Mouse (Mus musculus) lung, postnatal 0 days (tissue): Measurements from ENCODE around the gene Cyp27b1. TPM values are rescaled to one million over a fixed set of nuclear protein-coding genes. Genes with fewer than 3 reads are reported as not detected.

Source experiments
- ATAC-seq: fragments of 200-750 bp; cut with Nextera tagmentation; 2 replicates; pipeline ENCODE4 v1.8.0; 2017; ENCODE audit warnings: moderate library complexity
- DNase-seq: peaks from one replicate; pipeline ENCODE4 v3.0.0-alpha.2; 2016; ENCODE audit warnings: low spot score
- H3K27ac ChIP-seq: fragments of 300-500 bp; sonication (generic); 2 replicates; pipeline ENCODE4 v1.5.1; 2014; ENCODE audit warnings: antibody characterized with exemption, mild to moderate bottlenecking, low read length, mixed read lengths
- H3K27me3 ChIP-seq: fragments of 300-500 bp; sonication (generic); replicated peaks from 2 replicates; pipeline ENCODE4 v1.6.1; 2014; ENCODE audit warnings: low read length, mixed read lengths; ENCODE audit not compliant: insufficient read depth
- H3K36me3 ChIP-seq: fragments of 300-500 bp; sonication (generic); 2 replicates; pipeline ENCODE4 v1.6.1; 2014; ENCODE audit warnings: low read length, mixed read lengths; ENCODE audit not compliant: insufficient read depth
- H3K4me1 ChIP-seq: fragments of 300-500 bp; sonication (generic); 2 replicates; pipeline ENCODE4 v1.6.1; 2014; ENCODE audit warnings: antibody characterized with exemption, low read depth, low read length, mixed read lengths; ENCODE audit not compliant: insufficient read depth
- H3K4me2 ChIP-seq: fragments of 300-500 bp; sonication (generic); replicated peaks from 2 replicates; pipeline ENCODE4 v1.6.1; 2014; ENCODE audit warnings: low read depth, mild to moderate bottlenecking, low read length, moderate library complexity, mixed read lengths
- H3K4me3 ChIP-seq: fragments of 300-500 bp; sonication (generic); 2 replicates; pipeline ENCODE4 v1.5.1; 2014; ENCODE audit warnings: low read depth, low read length
- H3K9ac ChIP-seq: fragments of 300-500 bp; sonication (generic); replicated peaks from 2 replicates; pipeline ENCODE4 v1.6.1; 2014; ENCODE audit warnings: low read depth, mild to moderate bottlenecking
- H3K9me3 ChIP-seq: fragments of 300-500 bp; sonication (generic); 2 replicates; pipeline ENCODE4 v1.6.1; 2016; ENCODE audit warnings: low read length, mixed read lengths
- CTCF ChIP-seq: IDR thresholded peaks from 2 replicates; pipeline ENCODE4 v1.5.1; 2016; ENCODE audit warnings: antibody characterized with exemption, mild to moderate bottlenecking
- EP300 ChIP-seq: IDR thresholded peaks from 2 replicates; pipeline ENCODE4 v1.6.1; 2016; ENCODE audit warnings: antibody characterized with exemption, mild to moderate bottlenecking, control low read depth
- WGBS: fragments of 180-500 bp; shearing (Covaris S2); extraction: QIAGEN DNeasy Blood & Tissue Kit; methylation state at CpG from one replicate; pipeline ENCODE4 v1.1.7; 2014; 5-methylcytosine and 5-hydroxymethylcytosine counted together
- polyA plus RNA-seq: library from polyadenylated mRNA; unstranded; fragments of >200 nt; fragmentation: Nextera tagmentation; extraction: Ambion mirVana; gene quantifications from 2 replicates; pipeline ENCODE4 v1.2.1, GENCODE M21; 2015

Cyp27b1 gene
- polyA plus RNA-seq, 1 experiment from 2014 or later, result 0.13 TPM

GRCm38 (mm10) chr10:127077515-127077914 lies 29.5 kb downstream of the Cyp27b1 start:
- Histone ChIP-seq H3K4me1 (peaks cover 10% of the 10 kb centered on the region), H3K27ac (no peak overlapping the region), H3K4me2 (no peak overlapping the region), H3K4me3 (no peak overlapping the region), H3K27me3 (peaks cover 49% of the 10 kb centered on the region), H3K9ac (no peak overlapping the region), H3K36me3 (no peaks in the 10 kb centered on the region), H3K9me3 (no peaks in the 10 kb centered on the region)
- TF ChIP-seq CTCF, result no peak
- TF ChIP-seq EP300, result no peak
- DNase-seq, result no peak
- 12% methylated on average over 10 of the region's 10 CpGs for WGBS
- ATAC-seq, result no peak

DNA sequence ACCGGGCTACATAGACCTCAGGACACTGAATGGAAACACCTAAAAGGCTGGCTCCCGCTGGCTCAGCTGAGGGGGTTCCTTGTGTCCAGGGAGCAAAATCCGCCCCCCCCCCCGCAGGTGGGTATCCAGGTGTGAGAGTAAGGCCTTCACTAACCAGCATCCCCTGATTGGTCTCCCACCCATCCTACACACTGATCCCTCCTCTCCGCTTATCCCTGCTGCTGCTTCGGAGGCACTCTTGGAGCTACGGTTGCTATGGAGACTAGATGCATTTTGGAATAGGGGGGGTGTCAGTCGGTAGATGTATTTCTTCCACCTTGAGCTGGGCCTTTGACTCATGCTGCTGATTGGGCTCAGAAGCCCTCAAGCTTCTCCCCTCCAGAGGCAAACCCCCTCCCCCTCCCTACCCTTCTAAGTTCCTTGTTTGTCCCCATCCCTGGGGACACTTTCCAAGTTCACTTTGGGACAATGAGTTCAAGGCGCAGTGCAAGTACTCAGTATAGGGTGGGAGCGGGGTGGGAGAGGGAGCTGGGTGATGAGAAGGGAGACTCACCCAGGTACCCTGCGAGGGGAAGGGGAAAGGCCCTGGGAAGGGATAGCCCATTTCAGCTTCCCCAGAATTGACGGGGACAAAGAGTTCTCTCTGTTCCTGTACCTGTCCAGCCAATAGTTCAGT lies 30.1 kb downstream of the Cyp27b1 start:
- Histone ChIP-seq H3K9ac (no peak overlapping the region), H3K36me3 (no peaks in the 10 kb centered on the region), H3K4me2 (no peak overlapping the region), H3K4me1 (peaks cover 10% of the 10 kb centered on the region), H3K27me3 (peaks cover 55% of the 10 kb centered on the region), H3K4me3 (peak overlapping the region; percentile 32; the same call in 1 of the 2 replicates), H3K9me3 (no peaks in the 10 kb centered on the region), H3K27ac (no peak overlapping the region)
- no peak for ATAC-seq
- no peak for DNase-seq
- no peak for TF ChIP-seq CTCF
- no peak for TF ChIP-seq EP300
- 6% methylated on average over 12 of the region's 12 CpGs for WGBS

- Histone ChIP-seq H3K4me2 (peak overlapping the region; percentile 57), H3K36me3 (no peaks in the 10 kb centered on the region), H3K9ac (no peak overlapping the region), H3K4me1 (peaks cover 10% of the 10 kb centered on the region), H3K27me3 (peaks cover 61% of the 10 kb centered on the region), H3K4me3 (peak overlapping the region; percentile 32), H3K9me3 (no peaks in the 10 kb centered on the region), H3K27ac (no peak overlapping the region)
- TF ChIP-seq CTCF, result no peak
- no peak for TF ChIP-seq EP300
- ATAC-seq (0 out of 2 replicates have a peak, but pooled peaks have one; percentile 10), DNase-seq (no peak)
- WGBS, result 7% methylated on average over 27 of the region's 49 CpGs
These were observed 30.9 kb downstream of the Cyp27b1 start for GRCm38 (mm10) chr10:127078677-127079575.

DNA sequence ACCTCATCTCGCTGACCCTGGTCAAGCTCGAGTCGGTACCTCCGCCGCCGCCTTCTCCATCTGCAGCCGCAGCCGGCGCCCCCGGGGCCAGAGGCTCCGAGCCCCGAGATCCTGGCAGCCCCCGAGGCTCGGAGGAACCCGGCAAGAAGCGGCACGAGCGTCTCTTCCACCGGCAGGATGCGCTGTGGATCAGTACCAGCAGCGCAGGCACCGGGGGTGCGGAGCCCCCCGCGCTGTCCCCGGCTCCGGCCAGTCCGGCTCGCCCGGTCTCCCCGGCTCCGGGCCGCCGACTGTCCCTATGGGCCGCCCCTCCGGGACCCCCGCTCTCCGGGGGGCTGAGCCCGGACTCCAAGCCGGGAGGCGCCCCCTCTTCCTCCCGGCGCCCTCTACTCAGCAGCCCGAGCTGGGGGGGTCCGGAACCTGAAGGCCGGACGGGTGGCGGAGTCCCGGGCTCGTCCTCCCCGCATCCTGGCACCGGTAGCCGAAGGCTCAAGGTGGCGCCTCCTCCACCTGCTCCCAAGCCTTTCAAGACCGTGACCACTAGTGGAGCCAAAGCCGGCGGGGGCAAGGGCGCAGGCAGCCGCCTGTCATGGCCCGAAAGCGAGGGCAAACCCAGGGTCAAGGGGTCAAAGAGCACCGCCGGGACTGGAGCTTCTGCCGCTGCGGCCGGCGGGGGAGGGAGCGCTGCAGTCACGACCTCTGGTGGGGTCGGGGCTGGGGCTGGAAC lies 31.8 kb downstream of the Cyp27b1 start:
- no peaks in the 10 kb centered on the region for H3K36me3 ChIP-seq
- no peaks in the 10 kb centered on the region for H3K9me3 ChIP-seq
- no peak overlapping the region for H3K9ac ChIP-seq
- H3K4me3 ChIP-seq, result peak overlapping the region; percentile 32
- ATAC-seq (peak; percentile 15; the same call in 1 of the 2 replicates), DNase-seq (no peak)
- WGBS, result 6% methylated on average over 39 of the region's 70 CpGs
- peaks cover 10% of the 10 kb centered on the region for H3K4me1 ChIP-seq
- TF ChIP-seq CTCF, result peak; percentile 34; the same call in 1 of the 2 replicates
- no peak for TF ChIP-seq EP300
- peaks cover 61% of the 10 kb centered on the region for H3K27me3 ChIP-seq
- H3K4me2 ChIP-seq, result peak overlapping the region; percentile 57
- H3K27ac ChIP-seq, result no peak overlapping the region

GRCm38 (mm10) chr10:127080901-127081780 lies 33.1 kb downstream of the Cyp27b1 start:
- ATAC-seq (no peak), DNase-seq (no peak)
- peaks cover 61% of the 10 kb centered on the region for H3K27me3 ChIP-seq

More at GRCm38 (mm10) chr10:127080901-127081780, 33.1 kb downstream of the Cyp27b1 start:
- WGBS, result 9% methylated on average over 48 of the region's 48 CpGs
- peak overlapping the region; percentile 41 for H3K4me2 ChIP-seq
- H3K36me3 ChIP-seq, result no peaks in the 10 kb centered on the region
- TF ChIP-seq CTCF (0 out of 2 replicates have a peak, but pooled peaks have one; percentile 21), EP300 (no peak)
- H3K4me1 ChIP-seq, result peaks cover 10% of the 10 kb centered on the region
- no peaks in the 10 kb centered on the region for H3K9me3 ChIP-seq
- peak overlapping the region; percentile 23 for H3K4me3 ChIP-seq
- H3K27ac ChIP-seq, result no peak overlapping the region
- H3K9ac ChIP-seq, result no peak overlapping the region
